Mouse (Mus musculus) bone marrow macrophage, adult 2 months (primary cell): ENCODE results near the gene Ptprs.

Experiments
- CTCF ChIP-seq: IDR thresholded peaks from 2 replicates; pipeline ENCODE4 v1.5.1; 2012; ENCODE audit warnings: low read depth, mild to moderate bottlenecking, low read length, moderate library complexity
- POLR2A ChIP-seq: IDR thresholded peaks from 2 replicates; pipeline ENCODE4 v1.6.1; 2012; ENCODE audit warnings: mild to moderate bottlenecking, low read depth, low read length, borderline replicate concordance

- TF ChIP-seq CTCF (no peak), POLR2A (no peak)
These were observed 69.4 kb downstream of the Ptprs start for GRCm38 (mm10) chr17:56406878-56407277.
